Mouse (Mus musculus) common myeloid progenitor, adult 5-6 weeks (primary cell): ENCODE measurements around the gene Rpl9. TPM values are rescaled to one million over a fixed set of nuclear protein-coding genes. Genes with fewer than 3 reads are reported as not detected.
A peak's percentile ranks its signal among the peaks of the same experiment; 100 is the strongest.

Source experiments
- ATAC-seq: replicated peaks from 2 replicates; pipeline ENCODE4 v1.8.0; 2016; ENCODE audit warnings: low read depth, mild to moderate bottlenecking, moderate TSS enrichment, inconsistent platforms; ENCODE audit not compliant: poor library complexity, severe bottlenecking
- total RNA-seq: library from RNA; stranded (forward); fragments of 200-1000, 187-1606 nt; gene quantifications from 2 replicates; pipeline ENCODE4 v1.2.3, GENCODE M21; 2017

The Rpl9 gene
- 2,315 and 2,637 TPM in 2 replicates for total RNA-seq

DNA sequence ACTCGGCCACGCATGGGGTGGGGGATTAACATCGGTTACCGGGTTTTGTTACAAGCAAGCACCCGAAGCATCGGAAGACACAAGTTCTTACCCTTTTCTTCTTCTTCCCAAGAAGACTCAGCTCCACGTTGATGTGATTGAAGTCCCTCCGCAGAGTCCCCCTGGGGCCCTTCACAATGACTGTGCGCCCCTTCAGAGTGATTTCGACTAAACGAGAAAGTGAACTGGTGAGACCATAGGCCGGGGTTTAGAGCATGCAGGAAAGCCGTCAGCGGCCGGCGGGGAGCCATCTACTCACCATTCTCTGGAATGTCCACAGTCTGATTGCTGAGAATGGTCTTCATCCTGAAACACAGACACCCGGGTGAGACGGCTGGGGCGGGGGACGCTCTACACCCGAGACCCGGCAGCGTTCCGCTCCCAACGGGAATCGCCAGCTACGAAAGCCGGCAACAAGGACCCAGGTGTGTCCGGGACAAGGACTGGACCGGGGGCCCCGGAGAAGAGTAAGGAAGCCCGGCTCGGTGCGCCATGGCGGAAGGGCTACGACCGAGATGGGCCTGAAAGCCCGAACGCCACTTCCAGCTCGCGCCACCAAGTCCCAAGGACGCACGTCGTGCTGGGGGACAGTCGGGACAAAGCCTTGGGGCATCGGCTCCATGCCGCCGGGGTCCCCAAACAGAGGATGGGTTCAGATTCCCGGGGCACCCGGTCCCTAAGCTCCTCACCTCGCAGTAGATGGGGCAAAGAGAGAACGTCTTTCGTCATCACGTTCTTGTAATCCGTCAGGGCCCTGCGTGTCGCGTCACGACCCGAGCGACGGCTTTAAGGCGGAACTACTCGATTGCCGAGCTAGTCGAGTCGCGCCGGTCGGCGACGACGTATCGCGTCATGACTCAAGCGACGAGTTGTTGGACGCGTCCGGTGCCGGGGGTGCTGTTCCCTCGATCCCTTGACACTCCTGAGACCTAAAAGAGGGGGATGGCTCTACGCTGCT lies at the start of gene Rpl9, which contains the start of gene Lias:
TSS of gene Rpl9 (minus strand) at position 797 of the 997 bp plus-strand sequence.
TSS of gene Lias (plus strand) at position 850 of the 997 bp plus-strand sequence.
- peak; percentile 91 for ATAC-seq

DNA sequence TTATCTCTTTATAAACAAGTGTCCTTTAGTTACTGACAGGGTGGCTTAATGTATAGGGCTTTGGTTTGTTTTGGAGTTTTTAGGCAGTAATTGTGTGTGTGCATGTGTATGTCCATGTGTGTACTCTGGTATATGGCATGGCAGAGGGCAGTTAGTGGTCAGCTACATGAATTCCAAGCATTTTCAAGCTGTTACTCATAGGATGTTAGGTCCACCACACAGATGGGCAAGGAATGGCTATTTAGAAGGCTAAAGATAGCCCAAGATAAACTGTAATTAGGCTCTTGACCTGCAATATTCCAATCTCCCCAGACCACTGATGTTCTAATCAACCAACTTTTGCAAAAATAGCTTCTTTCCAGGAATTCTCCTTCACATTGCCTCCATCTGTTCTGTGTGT lies 46.8 kb upstream of the Rpl9 start:
- no peak for ATAC-seq

DNA sequence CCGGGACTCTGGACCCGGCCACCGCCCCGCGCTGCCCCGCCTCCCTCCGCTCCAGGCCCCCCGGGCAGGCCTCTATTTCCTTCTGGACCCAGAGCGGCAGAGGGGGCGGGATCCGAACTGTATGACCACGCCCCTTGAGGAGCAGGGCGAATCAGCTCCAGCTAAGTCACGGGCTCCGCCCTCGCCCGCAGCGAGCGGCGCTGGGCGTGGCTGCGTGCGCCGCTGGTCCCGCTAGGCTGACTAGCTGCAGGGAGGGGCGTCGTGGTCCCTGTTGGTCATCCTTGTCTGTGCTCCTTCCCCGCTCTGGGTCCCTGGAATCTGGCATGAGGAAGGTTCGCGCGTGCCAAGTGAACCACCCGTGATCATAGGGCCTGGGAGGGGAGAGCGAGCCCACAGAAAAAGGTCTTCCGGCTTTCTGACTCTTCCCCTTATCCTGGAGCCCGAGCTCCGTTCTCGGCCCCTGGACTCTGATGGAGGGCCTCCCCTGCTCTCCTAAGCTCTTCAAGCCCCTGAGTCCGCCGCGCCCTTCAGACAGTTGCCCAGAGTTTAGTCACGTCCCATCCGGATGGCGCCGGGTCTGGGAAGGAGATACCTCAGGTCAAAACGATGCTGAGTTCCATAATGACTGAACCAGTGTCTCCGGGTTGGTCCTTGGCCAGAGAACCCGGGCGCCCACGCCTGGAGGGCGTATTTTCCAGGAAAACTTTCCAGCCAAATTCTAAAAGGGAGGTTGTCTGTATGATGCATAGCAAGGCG lies 44.7 kb upstream of the Rpl9 start, which contains the start of gene Ugdh:
TSS of gene Ugdh (minus strand) at position 144 of the 756 bp plus-strand sequence.
- peak; percentile 95 for ATAC-seq

DNA sequence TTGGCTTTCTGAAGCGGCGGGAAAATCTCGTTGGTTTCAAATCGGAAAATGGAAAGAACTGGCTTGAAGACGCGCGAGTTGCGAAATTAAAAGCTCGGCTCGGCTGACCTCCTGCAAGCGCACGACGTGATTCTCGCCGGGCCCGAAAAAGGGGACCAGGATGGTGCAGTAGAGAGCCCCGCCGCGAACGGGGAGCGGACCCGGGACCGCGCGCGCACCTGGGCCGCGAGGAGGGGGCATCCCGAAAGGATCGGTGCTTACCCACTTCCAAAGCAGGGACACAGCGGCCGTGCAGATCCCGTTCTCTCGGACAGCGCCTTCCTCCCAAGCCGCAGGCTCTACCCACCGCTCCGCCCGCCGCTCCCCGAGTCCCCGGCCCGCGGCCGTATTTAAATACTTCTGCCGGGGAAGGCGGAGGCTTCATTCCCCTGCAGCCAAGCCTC lies 44.1 kb upstream of the Rpl9 start:
- ATAC-seq: peak; percentile 0; the same call in 1 of the 2 replicates

DNA sequence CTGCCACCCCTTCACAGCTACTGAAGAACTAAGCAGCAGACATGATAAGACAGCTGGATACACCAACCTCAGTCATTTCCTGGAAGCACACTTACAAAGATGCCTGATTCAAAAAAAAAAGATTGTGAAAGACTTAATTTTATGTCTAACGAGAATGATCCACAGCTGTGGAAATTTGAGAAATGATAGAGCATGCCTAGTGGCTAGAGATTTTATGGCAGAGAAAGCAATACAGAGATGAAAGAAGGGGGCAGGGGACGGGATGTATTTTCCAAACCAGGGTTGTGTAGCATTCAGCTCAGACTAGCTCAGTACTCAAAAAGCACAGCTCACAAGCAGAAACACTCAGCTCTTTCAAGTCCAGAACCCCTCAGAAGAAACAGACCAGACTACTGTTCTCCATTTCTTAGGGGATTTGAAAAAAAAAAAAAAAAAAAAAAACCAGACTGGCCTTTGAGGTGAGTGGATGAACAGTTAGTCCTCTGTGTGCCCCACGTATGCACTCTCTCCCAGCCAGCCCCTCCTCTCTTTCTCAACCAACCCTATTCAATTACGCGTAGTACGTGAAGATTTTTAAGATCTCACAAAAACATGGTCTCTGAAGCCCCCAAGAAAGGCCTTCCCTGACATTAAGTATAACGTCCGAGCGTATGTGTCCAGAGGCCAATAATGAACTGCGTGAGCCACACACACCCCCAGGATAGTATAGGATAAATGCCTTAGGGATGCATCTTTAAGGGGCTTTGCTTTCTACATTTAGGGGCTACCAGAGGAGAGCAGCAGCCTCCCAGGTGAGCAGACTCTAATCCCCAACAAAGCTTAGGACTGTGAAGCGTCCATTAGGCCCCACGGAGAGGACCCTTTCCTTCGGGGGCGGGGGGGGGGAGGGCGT lies 43.5 kb upstream of the Rpl9 start:
- peak; percentile 20; the same call in 1 of the 2 replicates for ATAC-seq

DNA sequence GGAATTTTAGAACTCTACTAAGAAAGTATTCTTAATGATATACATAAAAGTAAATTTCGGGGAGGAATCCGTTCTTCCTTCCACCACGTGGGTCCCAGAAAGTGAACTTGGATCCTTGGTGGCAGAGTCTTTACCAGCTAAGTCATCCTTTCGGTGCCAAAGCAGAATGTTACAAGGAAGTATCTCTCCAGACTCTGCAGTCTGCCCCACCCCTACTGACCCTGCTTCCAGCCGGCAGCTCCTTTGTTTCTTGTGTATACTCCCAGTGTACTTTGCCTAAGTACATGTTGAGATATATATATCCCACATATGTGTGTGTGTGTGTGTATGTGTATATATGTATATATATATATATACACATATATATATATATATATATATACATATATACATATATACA lies 38.2 kb upstream of the Rpl9 start:
- no peak for ATAC-seq

DNA sequence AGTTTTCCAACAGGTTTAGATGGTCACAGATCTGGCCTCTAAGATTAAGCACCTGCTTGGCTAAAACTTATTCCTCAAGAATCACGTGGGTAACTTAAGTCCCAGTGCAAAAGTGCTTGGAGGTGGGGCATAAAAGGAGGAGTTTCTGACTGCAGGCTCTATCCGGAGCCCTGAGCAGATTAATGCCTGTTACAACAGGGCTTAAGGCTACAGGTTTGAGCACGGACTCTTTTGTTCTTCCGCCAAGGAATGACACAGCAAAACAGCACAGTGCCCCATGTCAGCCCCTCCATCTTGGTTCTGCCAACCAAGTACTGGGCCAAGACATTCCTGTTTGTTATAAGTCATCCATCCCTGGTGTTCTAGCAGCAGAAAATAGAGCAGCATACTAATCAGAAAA lies 37.1 kb upstream of the Rpl9 start:
- ATAC-seq: 0 out of 2 replicates have a peak, but pooled peaks have one; percentile 25

DNA sequence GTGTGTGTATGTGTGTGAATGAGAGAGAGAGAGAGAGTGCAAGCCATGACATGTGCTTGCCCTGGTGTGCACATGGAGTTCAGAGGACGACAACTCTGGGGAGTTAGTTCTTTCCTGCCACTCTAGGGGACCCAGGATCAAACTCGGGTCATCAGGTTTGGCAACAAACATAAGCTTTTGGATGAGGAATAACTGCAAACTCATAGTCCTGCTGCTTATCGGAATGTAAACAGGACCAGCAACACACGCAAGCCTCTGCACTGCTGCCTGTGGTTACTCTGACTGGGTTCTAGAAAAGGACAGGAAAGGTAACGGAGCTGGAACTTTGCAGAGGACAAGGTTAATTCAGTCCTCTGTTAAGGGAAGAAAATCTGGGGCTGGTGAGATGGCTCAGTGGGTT lies 34.0 kb upstream of the Rpl9 start:
- no peak for ATAC-seq

DNA sequence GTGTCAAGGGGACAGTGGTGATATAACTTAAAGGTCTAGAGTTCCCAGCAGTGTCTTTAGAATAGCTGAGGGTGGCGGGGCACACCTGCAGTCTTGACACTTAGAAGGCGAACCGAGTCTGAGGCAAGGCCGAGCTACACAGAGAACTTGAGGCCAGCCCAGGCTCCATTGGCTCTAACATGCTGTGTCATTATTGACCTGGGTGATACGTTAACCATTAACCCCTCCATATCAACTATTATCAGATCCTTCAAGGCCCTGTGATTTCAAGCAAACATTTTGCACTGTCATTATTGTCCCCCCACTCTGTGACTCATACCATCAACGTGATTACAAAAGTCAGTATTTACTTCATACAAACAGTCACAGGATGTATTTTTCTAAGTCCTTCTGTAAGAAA lies 33.0 kb upstream of the Rpl9 start:
- ATAC-seq: no peak

DNA sequence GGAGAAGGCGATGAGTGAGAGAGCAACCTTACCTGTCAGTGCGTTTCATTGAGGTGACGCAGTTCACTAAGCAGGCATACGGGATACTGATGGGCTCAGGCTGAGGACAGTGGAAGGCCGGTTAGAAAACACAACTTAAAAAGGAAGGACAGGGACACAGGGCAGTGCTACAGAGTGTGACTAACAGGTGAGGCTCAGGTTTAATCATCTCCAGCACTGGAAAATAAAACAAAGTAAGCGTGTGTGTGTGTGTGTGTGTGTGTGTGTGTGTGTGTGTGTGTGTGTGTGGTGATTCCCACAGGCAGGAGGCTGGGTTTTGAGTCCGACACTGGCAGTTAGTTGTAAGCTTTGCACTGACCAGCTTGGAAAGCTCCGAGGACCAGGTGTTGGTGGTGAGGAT lies 31.6 kb upstream of the Rpl9 start:
- no peak for ATAC-seq

DNA sequence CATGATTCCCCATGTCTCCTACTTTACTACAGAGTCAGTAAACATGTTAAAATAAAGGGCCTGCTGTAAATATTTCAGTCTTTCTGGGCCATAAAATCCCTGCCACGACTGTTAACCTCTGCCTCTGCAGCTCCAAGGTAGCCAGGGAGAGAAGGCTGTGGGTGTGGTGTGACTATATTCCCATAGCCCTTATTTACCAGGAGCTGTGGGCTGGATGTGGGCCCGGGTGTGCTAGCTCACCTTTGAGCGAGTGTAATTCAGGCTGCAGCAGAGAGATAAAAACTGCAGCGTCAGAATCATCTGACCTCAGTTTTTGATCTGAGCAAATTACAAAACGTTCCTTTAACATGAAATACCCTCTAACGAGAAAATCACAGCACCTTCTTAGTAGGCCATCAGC lies 29.6 kb upstream of the Rpl9 start:
- ATAC-seq: no peak

DNA sequence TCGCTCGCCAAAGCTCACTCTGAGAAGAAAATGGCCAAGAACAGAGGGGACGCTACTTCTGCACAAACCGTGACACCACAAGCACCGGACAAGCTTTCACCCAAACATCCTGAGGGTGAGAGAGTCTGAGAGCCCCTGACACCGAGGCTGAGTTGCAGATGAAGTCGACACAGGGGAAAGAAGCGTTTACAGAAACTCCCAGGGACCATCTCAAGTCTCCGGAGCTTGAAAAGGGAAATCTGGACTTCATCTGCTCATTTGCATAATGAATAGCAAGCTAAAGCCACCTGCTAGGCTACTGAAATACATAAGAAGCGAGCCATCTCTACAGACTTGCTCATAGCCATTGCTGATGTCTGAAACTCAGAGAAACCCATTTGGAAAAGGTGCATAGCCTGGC lies 27.9 kb upstream of the Rpl9 start:
- no peak for ATAC-seq

DNA sequence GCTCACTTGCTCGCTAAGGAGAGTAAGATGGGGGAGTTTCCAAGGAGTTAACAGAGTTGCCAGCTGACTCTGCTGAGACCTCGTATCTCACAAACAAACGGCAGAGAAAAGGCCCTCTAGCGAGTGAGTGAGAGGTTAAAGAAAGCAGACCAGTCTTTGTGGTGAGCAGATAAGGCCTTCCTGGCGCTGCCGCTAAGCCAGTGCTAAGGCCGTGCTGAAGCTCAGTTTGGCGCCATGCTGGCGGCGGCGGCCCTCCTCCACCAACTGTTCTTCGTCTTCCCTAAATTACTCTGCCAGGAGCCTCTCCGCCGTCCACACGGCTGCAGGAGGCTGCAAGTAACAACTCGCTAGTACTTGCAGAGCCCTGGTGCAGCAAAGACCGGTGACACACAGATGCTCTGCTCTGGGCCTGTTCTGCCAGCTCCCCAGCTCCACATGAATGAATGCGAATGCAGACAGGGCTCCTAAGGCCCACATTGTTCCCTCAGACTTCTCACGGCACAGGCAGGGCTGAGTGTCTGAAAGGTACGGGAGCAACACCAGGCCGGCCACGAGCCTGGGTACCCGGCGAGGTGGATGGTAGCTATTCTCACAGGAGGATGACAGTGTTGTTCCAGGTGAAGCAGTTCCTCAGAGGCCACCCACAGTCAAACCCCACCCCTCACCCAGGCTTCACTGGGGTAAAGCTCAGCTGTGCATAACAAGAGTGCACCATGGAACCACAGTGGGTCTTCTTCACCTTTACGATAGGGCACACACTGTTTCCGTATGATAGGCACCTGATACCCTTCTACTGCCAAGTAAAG lies 24.6 kb upstream of the Rpl9 start:
- peak; percentile 86 for ATAC-seq

DNA sequence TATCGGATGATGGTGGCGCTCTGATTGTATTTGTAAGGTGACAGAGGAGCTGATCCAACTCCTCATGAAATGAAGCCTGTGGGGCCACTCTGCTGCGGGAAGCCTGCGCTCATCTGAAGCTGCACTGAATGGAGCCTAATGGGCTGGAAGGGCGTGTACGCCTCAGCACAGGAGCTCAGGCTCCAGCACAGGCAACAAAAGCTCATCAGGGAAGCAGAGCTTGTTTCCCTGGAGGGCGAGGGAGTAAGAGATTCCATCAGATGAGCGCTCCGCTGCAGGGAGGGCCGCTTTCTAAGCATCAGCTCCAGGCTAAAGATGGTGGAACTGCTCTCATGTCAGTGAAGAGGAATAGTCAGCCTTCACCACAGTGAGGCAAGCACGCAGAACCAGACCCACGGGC lies 16.7 kb upstream of the Rpl9 start:
- ATAC-seq: no peak

DNA sequence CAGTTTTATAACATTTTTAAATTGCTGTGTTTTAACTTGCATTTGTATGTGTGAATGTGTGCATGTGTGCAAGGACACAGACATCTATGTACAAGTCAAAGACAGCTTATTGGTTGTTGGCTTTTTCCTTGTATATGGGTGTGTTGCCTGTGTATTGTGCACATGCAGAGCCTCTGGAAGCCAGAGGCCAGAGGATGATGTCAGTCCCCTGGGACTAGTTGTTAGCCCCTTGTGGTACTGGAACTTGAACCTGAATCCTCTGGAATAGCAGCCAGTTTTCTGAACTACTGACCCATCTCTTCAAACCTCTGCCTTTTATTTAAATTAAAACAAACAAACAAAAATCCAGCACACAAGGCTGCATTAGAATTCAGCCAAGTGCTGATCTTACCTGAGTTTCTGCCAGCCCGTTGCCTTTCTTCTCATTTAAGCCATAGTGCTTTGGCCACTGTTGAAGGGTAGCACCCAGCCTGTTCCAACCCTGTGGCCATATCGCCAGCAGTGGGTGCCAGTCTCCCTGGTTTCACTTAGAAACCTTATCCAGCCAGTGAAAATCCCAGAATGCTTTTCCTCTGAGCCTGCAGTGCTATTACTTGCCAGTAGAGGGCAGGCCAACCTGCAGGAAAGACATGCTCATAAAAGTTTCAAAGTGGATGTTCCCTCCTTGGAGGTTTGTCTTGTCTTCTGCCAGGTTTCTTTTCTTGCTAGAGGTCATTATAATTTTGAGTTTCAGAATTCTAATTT lies 10.2 kb upstream of the Rpl9 start:
- ATAC-seq: peak; percentile 99

DNA sequence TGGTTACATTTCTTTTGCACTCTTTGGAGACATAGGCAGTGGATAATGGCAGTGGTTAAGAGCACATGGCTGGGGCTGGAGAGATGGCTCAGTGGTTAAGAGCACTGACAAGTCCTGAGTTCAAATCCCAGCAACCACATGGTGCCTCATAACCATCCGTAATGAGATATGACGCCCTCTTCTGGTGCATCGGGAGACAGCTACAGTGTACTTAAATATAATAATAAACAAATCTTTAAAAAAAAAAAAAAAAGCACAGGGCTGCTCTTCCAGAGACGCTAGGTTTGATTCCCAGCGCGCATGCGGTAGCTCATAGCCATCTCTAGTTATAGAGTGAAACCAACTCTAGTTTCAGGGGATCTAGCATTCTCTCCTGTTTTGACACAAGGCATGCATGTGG lies 3.2 kb upstream of the Rpl9 start:
- no peak for ATAC-seq

DNA sequence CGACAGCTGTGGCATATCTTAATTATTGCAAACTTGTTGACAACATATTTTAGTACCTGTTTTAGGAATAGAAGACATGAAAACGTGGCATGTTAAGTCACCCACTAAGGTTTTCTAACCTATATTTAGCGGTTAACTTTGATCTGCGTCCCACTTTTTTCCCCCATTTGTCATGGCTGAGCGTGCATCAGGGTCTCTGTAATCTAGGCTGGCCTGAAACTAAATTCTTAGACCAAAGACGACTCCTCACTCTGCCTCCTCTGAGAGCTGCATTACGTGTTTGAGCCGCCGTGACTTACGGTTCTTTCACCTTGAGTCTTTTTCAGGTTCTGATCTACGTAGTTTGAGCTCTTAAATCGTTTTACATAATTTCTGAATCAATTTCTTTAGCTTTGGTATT lies 509 bp upstream of the Rpl9 start:
- peak; percentile 28; the same call in 1 of the 2 replicates for ATAC-seq
